Mouse (Mus musculus): ENCODE data around the gene Pikfyve.

GRCm38 (mm10) chr1:65177452-65177851 is 9.0 kb upstream of the Pikfyve start:
- TF ChIP-seq GATA1 (IDR thresholded peaks at IDR 0.05; ENCODE audit: borderline replicate concordance, low read length), result no peak
- no peak for TF ChIP-seq FLI1 (IDR thresholded peaks at IDR 0.05; ENCODE audit: low read length)
